In the genomic region with DNA sequence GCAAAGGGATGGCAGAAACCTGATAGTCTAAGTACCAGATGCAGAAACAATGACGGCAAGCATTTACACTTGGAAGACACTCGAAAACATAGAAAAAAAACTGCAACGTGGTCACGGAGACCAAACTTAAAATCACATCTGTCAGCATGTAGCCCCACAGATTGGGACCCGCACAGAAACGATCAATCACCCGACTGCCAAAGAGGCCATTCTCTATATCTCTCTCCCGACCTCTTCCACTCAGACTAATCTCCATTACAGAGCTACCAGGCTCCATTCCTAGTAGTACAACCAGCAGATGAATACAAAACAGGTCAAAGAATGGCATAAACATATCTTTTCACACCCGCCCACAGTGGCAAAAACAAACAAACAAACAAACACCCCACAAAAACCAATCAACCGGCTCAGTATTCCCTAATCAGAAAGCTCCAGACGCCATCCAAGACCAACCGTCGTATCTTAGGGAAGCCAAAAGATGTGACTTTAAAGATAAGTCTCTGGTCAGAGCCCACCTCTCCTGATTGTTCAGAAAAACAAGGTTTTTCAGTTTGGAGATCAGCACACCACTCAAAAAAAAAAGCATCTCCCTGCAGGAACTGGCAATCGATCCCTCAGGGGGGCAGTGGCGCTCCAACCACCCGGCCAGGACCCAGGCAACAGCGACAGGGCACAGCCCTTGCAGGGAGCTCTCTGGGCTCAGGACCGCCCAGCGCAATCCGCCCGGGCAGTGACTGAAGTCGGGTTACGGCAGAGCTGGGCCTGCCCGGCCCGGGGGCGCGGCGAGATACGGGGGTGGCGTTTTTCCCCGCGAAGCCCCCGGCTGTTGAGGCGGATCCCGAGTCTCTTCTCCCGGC, we compare ENCODE assay signal across 8 mouse cellular contexts. TPM values are rescaled to one million over a fixed set of nuclear protein-coding genes. Genes with fewer than 3 reads are reported as not detected.
A peak's percentile ranks its signal among the peaks of the same experiment; 100 is the strongest.
DNase-seq lines count a peak whose midpoint lies in the region; ATAC-seq and TF ChIP-seq lines count a peak whose summit lies in the region.

No protein-coding gene starts in this region.

- DNase-seq in CD4-positive, CD25-positive, alpha-beta regulatory T cell, adult 2 months (ENCODE audit: low read depth, low spot score): peak; percentile 64
- peak; percentile 18 for DNase-seq in embryo, embryonic 9.5 days (ENCODE audit: extremely low spot score)
- peak; percentile 68 for DNase-seq in kidney, postnatal 0 days (ENCODE audit: low spot score)
- DNase-seq in liver, embryonic 13.5 days: peak; percentile 73
- peak; percentile 47 to 50 for DNase-seq in thymus, adult 18-20 months

- H3K4me1 ChIP-seq in kidney, postnatal 0 days (replicated peaks; ENCODE audit: insufficient read depth, low read length): peaks cover 13% of the 10 kb centered on the region
- peaks cover 37% of the 10 kb centered on the region for H3K4me1 ChIP-seq in liver, embryonic 13.5 days (replicated peaks)

- peak; percentile 50 for ATAC-seq in activated CD4-positive, CD25-positive, alpha-beta regulatory T cell, adult 4 months
- ATAC-seq in granulocyte monocyte progenitor cell, adult 5-6 weeks (replicated peaks; ENCODE audit: poor library complexity, severe bottlenecking): peak; percentile 80
- peak; percentile 89 for ATAC-seq in kidney, postnatal 0 days (replicated peaks; ENCODE audit: low FRiP score, low read depth)
- peak; percentile 90 for ATAC-seq in liver, embryonic 13.5 days (ENCODE audit: low read depth)
- 0 out of 2 replicates have a peak, but pooled peaks have one; percentile 46 for ATAC-seq in monocyte, adult 5-6 weeks (replicated peaks; ENCODE audit: insufficient number of reproducible peaks, low FRiP score, low TSS enrichment, poor library complexity, severe bottlenecking)

- 1% methylated on average over 36 of the region's 36 CpGs for WGBS in kidney, postnatal 0 days
- under 1% methylated on average over 36 of the region's 36 CpGs for WGBS in liver, embryonic 13.5 days (ENCODE audit: insufficient replicate concordance)

- TF ChIP-seq CTCF in kidney, postnatal 0 days (IDR thresholded peaks at IDR 0.05; ENCODE audit: low read depth): peak; percentile 19; the same call in 1 of the 2 replicates

- H3K36me3 ChIP-seq in kidney, postnatal 0 days (ENCODE audit: insufficient read depth, low read length): no peaks in the 10 kb centered on the region
- H3K36me3 ChIP-seq in liver, embryonic 13.5 days: no peaks in the 10 kb centered on the region; the same call in none of the 2 replicates

- no peaks in the 10 kb centered on the region for H3K27me3 ChIP-seq in kidney, postnatal 0 days (ENCODE audit: insufficient read depth, low read length)
- peaks cover 13% of the 10 kb centered on the region; the same call in 1 of the 2 replicates for H3K27me3 ChIP-seq in liver, embryonic 13.5 days

- H3K4me2 ChIP-seq in kidney, postnatal 0 days (ENCODE audit: low read length): peak overlapping the region; percentile 82
- peak overlapping the region; percentile 75 for H3K4me2 ChIP-seq in liver, embryonic 13.5 days

- H3K4me3 ChIP-seq in kidney, postnatal 0 days (replicated peaks; ENCODE audit: low read depth, low read length): peak overlapping the region; percentile 97
- peak overlapping the region; percentile 96 for H3K4me3 ChIP-seq in liver, embryonic 13.5 days (replicated peaks)

- peak overlapping the region; percentile 95 for H3K9ac ChIP-seq in kidney, postnatal 0 days (ENCODE audit: low read depth, low read length)
- peak overlapping the region; percentile 96 for H3K9ac ChIP-seq in liver, embryonic 13.5 days

- no peaks in the 10 kb centered on the region for H3K9me3 ChIP-seq in kidney, postnatal 0 days (replicated peaks; ENCODE audit: low read length)
- H3K9me3 ChIP-seq in liver, embryonic 13.5 days (replicated peaks): no peaks in the 10 kb centered on the region

- peak overlapping the region; percentile 89 for H3K27ac ChIP-seq in kidney, postnatal 0 days
- H3K27ac ChIP-seq in liver, embryonic 13.5 days: peak overlapping the region; percentile 96

RNA-seq across cellular contexts. Expression of gene Rlf, which starts 0.7 kb away (rescaled TPM):
- polyA plus RNA-seq in activated CD4-positive, CD25-positive, alpha-beta regulatory T cell, adult 4 months (2017; shearing (Covaris generic)): 10 to 100 TPM; 13.3 to 17.6 TPM
- total RNA-seq in granulocyte monocyte progenitor cell, adult 5-6 weeks (2014; fragmentation: Nextera tagmentation): 9.4 and 11.3 TPM in 2 replicates
- 23.1 and 23.7 TPM in 2 replicates for total RNA-seq in granulocyte monocyte progenitor cell, adult 5-6 weeks (2017)
- 11.9 and 12.3 TPM in 2 replicates for polyA plus RNA-seq in kidney, postnatal 0 days (2015; fragmentation: Nextera tagmentation; extraction: Ambion mirVana)
- 9.7 and 11.8 TPM in 2 replicates for polyA plus RNA-seq in liver, embryonic 13.5 days (2015; fragmentation: Nextera tagmentation; extraction: Ambion mirVana)
- total RNA-seq in monocyte, adult 5-6 weeks (2017): 43.5 to 75.8 TPM (median 44.1 TPM) in 3 replicates

Comparison
In these comparisons a context has a peak if more than half of its experiments do, and no peak if none do; other contexts are left out.
1. Peak in every context shown above with its lines: DNase-seq, ATAC-seq, H3K4me3 ChIP-seq and H3K27ac ChIP-seq.
2. DNase-seq: peak in every context shown above with its lines; median percentile 73 in liver, embryonic 13.5 days; 68 in kidney, postnatal 0 days; 64 in CD4-positive, CD25-positive, alpha-beta regulatory T cell, adult 2 months; 48 in thymus, adult 18-20 months; 18 in embryo, embryonic 9.5 days.